Mouse (Mus musculus) CH12.LX (cell line): Measurements from ENCODE around the gene Syce1.

Experiments
- CTCF ChIP-seq, 2 experiments: IDR thresholded peaks in 1 of 2; conservative IDR thresholded peaks in 1 of 2; 2 replicates each; pipeline ENCODE4 v1.5.1; 2011 to 2012; ENCODE audit warnings: low read depth in 2 of 2, low read length in 2 of 2, improper control_type of control experiment in 1 of 2, inconsistent platforms in 1 of 2, mild to moderate bottlenecking in 1 of 2, moderate library complexity in 1 of 2
- ELF1 ChIP-seq: IDR thresholded peaks from 2 replicates; pipeline ENCODE4 v1.6.1; 2014; ENCODE audit warnings: low read depth, mild to moderate bottlenecking, inconsistent platforms, low read length, improper control_type of control experiment
- POLR2A ChIP-seq: IDR thresholded peaks from 2 replicates; pipeline ENCODE4 v1.6.1; 2011; ENCODE audit warnings: low read depth, mild to moderate bottlenecking, improper control_type of control experiment, low read length
- ZKSCAN1 ChIP-seq: IDR thresholded peaks from 2 replicates; pipeline ENCODE4 v1.6.1; 2012; ENCODE audit warnings: low read depth, inconsistent platforms, low read length, improper control_type of control experiment, borderline replicate concordance

GRCm38 (mm10) chr7:140754556-140754955 lies 33.1 kb downstream of the Syce1 start:
- TF ChIP-seq POLR2A (no peak), ZKSCAN1 (no peak), ELF1 (no peak), CTCF (conservative IDR thresholded peaks at IDR 0.05 in 1 of 2, IDR thresholded peaks at IDR 0.05 in 1 of 2; ENCODE audit: low read depth in 2 of 2, low read length in 2 of 2) (no peak)
